Mouse (Mus musculus) bone marrow macrophage, adult 2 months (primary cell): ENCODE measurements around the gene Raly.

ENCODE experiments used
- CTCF ChIP-seq: IDR thresholded peaks from 2 replicates; pipeline ENCODE4 v1.5.1; 2012; ENCODE audit warnings: low read depth, mild to moderate bottlenecking, low read length, moderate library complexity
- POLR2A ChIP-seq: IDR thresholded peaks from 2 replicates; pipeline ENCODE4 v1.6.1; 2012; ENCODE audit warnings: mild to moderate bottlenecking, low read depth, low read length, borderline replicate concordance

GRCm38 (mm10) chr2:154767051-154767450 is 23.8 kb upstream of the Raly start:
- no peak for TF ChIP-seq CTCF
- TF ChIP-seq POLR2A: no peak
